Mouse (Mus musculus): Measurements from ENCODE around the gene Rap1b.

DNA sequence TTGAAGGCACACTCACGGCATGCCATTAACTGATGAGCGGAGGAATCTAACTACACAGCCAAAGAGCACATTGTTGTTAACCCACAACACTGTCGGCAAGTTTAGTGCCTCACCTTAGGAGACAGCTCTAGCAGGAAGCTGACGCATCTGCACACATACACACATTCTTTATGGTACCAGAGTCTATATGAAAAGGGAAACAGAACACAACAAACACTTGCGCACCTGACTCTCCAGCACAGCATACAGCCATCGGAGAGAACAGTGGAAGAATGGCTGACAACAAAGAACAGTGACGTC lies 77.7 kb downstream of the Rap1b start:
- TF ChIP-seq CTCF (IDR thresholded peaks at IDR 0.05; ENCODE audit: insufficient read depth, low read depth, low read length) (no peak), POLR2A (IDR thresholded peaks at IDR 0.05; ENCODE audit: insufficient read depth, low read depth, low read length) (no peak)

All from olfactory bulb, adult 2 months (tissue).